In genomic region chr2:156719549-156720312, GRCm38 (mm10) we compare ENCODE assay signal across 8 mouse cellular contexts. TPM values are rescaled to one million over a fixed set of nuclear protein-coding genes. Genes with fewer than 3 reads are reported as not detected.
DNase-seq lines count a peak whose midpoint lies in the region; ATAC-seq lines count a peak whose summit lies in the region.

No protein-coding gene starts in this region.

- no peak for DNase-seq in kidney, postnatal 4 days
- DNase-seq in adipocyte (ENCODE audit: low spot score) = peak; percentile 73
- DNase-seq in gastrocnemius, postnatal 4 days (ENCODE audit: low spot score in 2 of 2) = no peak
- DNase-seq in urinary bladder, adult 18-20 months (ENCODE audit: low spot score in 2 of 2) = no peak
- no peak for DNase-seq in spleen, adult 12 weeks (ENCODE audit: low spot score)

- no peak for ATAC-seq in kidney, embryonic 16.5 days (ENCODE audit: low FRiP score, low TSS enrichment)
- no peak for ATAC-seq in hindbrain, embryonic 13.5 days (ENCODE audit: low FRiP score)
- 0 out of 2 replicates have a peak, but pooled peaks have one; percentile 0 for ATAC-seq in midbrain, embryonic 15.5 days (replicated peaks)

- H3K9me3 ChIP-seq in kidney, embryonic 16.5 days (ENCODE audit: low read length) = no peaks in the 10 kb centered on the region
- no peaks in the 10 kb centered on the region for H3K9me3 ChIP-seq in hindbrain, embryonic 13.5 days
- H3K9me3 ChIP-seq in midbrain, embryonic 15.5 days = no peaks in the 10 kb centered on the region

- H3K4me1 ChIP-seq in kidney, embryonic 16.5 days (ENCODE audit: insufficient read depth, low read length) = peaks cover 54% of the 10 kb centered on the region
- H3K4me1 ChIP-seq in hindbrain, embryonic 13.5 days (replicated peaks) = peaks cover 55% of the 10 kb centered on the region
- H3K4me1 ChIP-seq in midbrain, embryonic 15.5 days = peaks cover 52% of the 10 kb centered on the region

- H3K27me3 ChIP-seq in kidney, embryonic 16.5 days (ENCODE audit: insufficient read depth, low read length) = no peaks in the 10 kb centered on the region
- H3K27me3 ChIP-seq in hindbrain, embryonic 13.5 days = no peaks in the 10 kb centered on the region
- no peaks in the 10 kb centered on the region for H3K27me3 ChIP-seq in midbrain, embryonic 15.5 days (replicated peaks)

- H3K36me3 ChIP-seq in kidney, embryonic 16.5 days (ENCODE audit: insufficient read depth, low read length) = 0 out of 2 replicates have a peak, but pooled peaks cover 3% of the 10 kb centered on the region
- no peaks in the 10 kb centered on the region for H3K36me3 ChIP-seq in hindbrain, embryonic 13.5 days
- H3K36me3 ChIP-seq in midbrain, embryonic 15.5 days (replicated peaks) = no peaks in the 10 kb centered on the region

- H3K4me3 ChIP-seq in kidney, embryonic 16.5 days (ENCODE audit: low read length) = peak overlapping the region; percentile 83
- peak overlapping the region; percentile 97 for H3K4me3 ChIP-seq in hindbrain, embryonic 13.5 days
- peak overlapping the region; percentile 75 for H3K4me3 ChIP-seq in midbrain, embryonic 15.5 days

- H3K27ac ChIP-seq in kidney, embryonic 16.5 days (ENCODE audit: low read length) = peak overlapping the region; percentile 85
- H3K27ac ChIP-seq in hindbrain, embryonic 13.5 days = peak overlapping the region; percentile 96
- peak overlapping the region; percentile 92 for H3K27ac ChIP-seq in midbrain, embryonic 15.5 days

- H3K4me2 ChIP-seq in kidney, embryonic 16.5 days (replicated peaks; ENCODE audit: low read depth, low read length) = peak overlapping the region; percentile 91
- H3K4me2 ChIP-seq in hindbrain, embryonic 13.5 days = peak overlapping the region; percentile 89
- H3K4me2 ChIP-seq in midbrain, embryonic 15.5 days = peak overlapping the region; percentile 74

- 87% methylated on average over 7 of the region's 8 CpGs for WGBS in kidney, embryonic 16.5 days
- WGBS in hindbrain, embryonic 13.5 days = 89% methylated on average over 8 of the region's 8 CpGs
- WGBS in midbrain, embryonic 15.5 days = 87% methylated on average over 8 of the region's 8 CpGs

- H3K9ac ChIP-seq in kidney, embryonic 16.5 days (replicated peaks; ENCODE audit: low read length) = peak overlapping the region; percentile 92
- peak overlapping the region; percentile 100 for H3K9ac ChIP-seq in hindbrain, embryonic 13.5 days
- peak overlapping the region; percentile 70 for H3K9ac ChIP-seq in midbrain, embryonic 15.5 days

RNA-seq across cellular contexts. Expression of gene Myl9, which starts 55.5 kb away (rescaled TPM):
- polyA plus RNA-seq in kidney, embryonic 16.5 days (2015; fragmentation: Nextera tagmentation; extraction: Ambion mirVana) = 447 and 578 TPM in 2 replicates
- polyA plus RNA-seq in hindbrain, embryonic 13.5 days (2015; fragmentation: Nextera tagmentation; extraction: Ambion mirVana) = 39.1 and 53.3 TPM in 2 replicates
- polyA plus RNA-seq in midbrain, embryonic 15.5 days (2015; fragmentation: Nextera tagmentation; extraction: Ambion mirVana) = 41.2 and 41.6 TPM in 2 replicates
- 100 to 1,000 TPM; 247 to 265 TPM for total RNA-seq in gastrocnemius, postnatal 4 days (2021)
